Mouse (Mus musculus) midbrain, postnatal 0 days (tissue): ENCODE results near the gene Zfp273. TPM values are rescaled to one million over a fixed set of nuclear protein-coding genes. Genes with fewer than 3 reads are reported as not detected.

Experiments used
- ATAC-seq: fragments of 200-750 bp; cut with Nextera tagmentation; 2 replicates; pipeline ENCODE4 v1.8.0; 2017; ENCODE audit warnings: moderate number of reproducible peaks, mild to moderate bottlenecking, moderate TSS enrichment, moderate library complexity; ENCODE audit not compliant: low FRiP score
- DNase-seq: peaks from one replicate; pipeline ENCODE4 v3.0.0-alpha.2; 2015; ENCODE audit warnings: low spot score
- H3K27ac ChIP-seq: fragments of 300-500 bp; sonication (generic); 2 replicates; pipeline ENCODE4 v1.5.1; 2014; ENCODE audit warnings: low read depth, mild to moderate bottlenecking, low read length, mixed read lengths
- H3K27me3 ChIP-seq: fragments of 300-500 bp; sonication (generic); 2 replicates; pipeline ENCODE4 v1.6.1; 2014; ENCODE audit warnings: low read length, control low read depth, mixed read lengths; ENCODE audit not compliant: insufficient read depth
- H3K36me3 ChIP-seq: fragments of 300-500 bp; sonication (generic); 2 replicates; pipeline ENCODE4 v1.6.1; 2014; ENCODE audit warnings: low read length, control low read depth, mixed read lengths; ENCODE audit not compliant: insufficient read depth
- H3K4me1 ChIP-seq: fragments of 300-500 bp; sonication (generic); 2 replicates; pipeline ENCODE4 v1.6.1; 2014; ENCODE audit warnings: mild to moderate bottlenecking, control low read depth, antibody characterized with exemption, low read length, mixed read lengths; ENCODE audit not compliant: insufficient read depth
- H3K4me2 ChIP-seq: fragments of 300-500 bp; sonication (generic); 2 replicates; pipeline ENCODE4 v1.6.1; 2014; ENCODE audit warnings: low read depth, mild to moderate bottlenecking, low read length, mixed read lengths; ENCODE audit not compliant: poor library complexity, severe bottlenecking
- H3K4me3 ChIP-seq: fragments of 300-500 bp; sonication (generic); 2 replicates; pipeline ENCODE4 v1.5.1; 2014; ENCODE audit warnings: low read depth, mild to moderate bottlenecking, low read length, moderate library complexity
- H3K9ac ChIP-seq: fragments of 300-500 bp; sonication (generic); replicated peaks from 2 replicates; pipeline ENCODE4 v1.6.1; 2014; ENCODE audit warnings: mild to moderate bottlenecking, low read length, moderate library complexity, mixed read lengths; ENCODE audit not compliant: poor library complexity, severe bottlenecking
- H3K9me3 ChIP-seq: fragments of 300-500 bp; sonication (generic); 2 replicates; pipeline ENCODE4 v1.6.1; 2016; ENCODE audit warnings: low read length, control low read depth
- CTCF ChIP-seq: IDR thresholded peaks from 2 replicates; pipeline ENCODE4 v1.5.1; 2016; ENCODE audit warnings: antibody characterized with exemption, mild to moderate bottlenecking
- WGBS: fragments of 180-500 bp; shearing (Covaris S2); extraction: QIAGEN DNeasy Blood & Tissue Kit; methylation state at CpG from one replicate; pipeline ENCODE4 v1.1.7; 2014; 5-methylcytosine and 5-hydroxymethylcytosine counted together
- polyA plus RNA-seq: library from polyadenylated mRNA; unstranded; fragments of >200 nt; fragmentation: Nextera tagmentation; extraction: Ambion mirVana; gene quantifications from 2 replicates; pipeline ENCODE4 v1.2.1, GENCODE M21; 2015
- total RNA-seq: library from RNA; depleted of rRNA; stranded (reverse); fragments of >200 nt; gene quantifications from 2 replicates; pipeline ENCODE4 v1.2.3, GENCODE M21; 2014

Gene Zfp273
- total and polyA plus RNA-seq, 2 experiments from 2014 or later = 8.9 to 9.5 TPM

DNA sequence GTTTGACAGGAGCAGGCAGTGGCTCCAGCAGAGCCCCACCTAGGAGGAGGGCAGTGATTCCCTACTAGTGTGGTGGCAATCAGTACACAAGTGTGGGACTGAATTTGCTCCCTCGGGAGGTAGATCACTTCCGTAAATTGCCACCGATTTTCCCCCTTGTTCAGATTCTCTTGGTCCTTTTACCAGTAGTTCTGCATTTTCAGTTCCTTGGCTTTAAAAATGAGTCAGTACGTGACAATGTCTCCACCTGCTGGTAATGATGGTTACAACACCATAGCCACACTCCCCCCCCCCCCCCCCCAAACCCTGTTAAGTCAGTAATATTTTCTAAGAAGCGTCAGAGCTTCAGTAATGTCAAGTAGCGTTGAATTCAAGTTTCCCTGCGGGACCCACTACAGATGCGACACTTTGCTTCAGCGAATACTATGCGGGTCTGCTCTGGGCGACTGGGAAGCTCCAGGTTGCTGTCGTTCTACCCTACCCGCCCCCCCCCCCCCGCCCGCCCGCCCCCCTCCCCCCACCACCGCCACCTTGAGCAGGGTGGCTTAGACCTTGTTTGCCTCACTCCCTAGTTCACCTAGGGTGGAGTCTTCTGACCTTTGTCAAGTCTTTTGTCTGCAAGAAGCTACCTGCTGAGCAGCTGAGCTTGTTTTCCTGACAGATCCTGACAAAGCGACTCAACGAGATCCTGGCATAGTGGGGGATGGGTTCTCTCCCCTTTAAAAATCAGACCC is 30.7 kb downstream of the Zfp273 start:
- Histone ChIP-seq H3K27me3 (no peaks in the 10 kb centered on the region), H3K4me1 (no peaks in the 10 kb centered on the region), H3K9ac (peak overlapping the region; percentile 61), H3K4me2 (peak overlapping the region; percentile 60), H3K9me3 (no peaks in the 10 kb centered on the region), H3K4me3 (peak overlapping the region; percentile 42), H3K27ac (peak overlapping the region; percentile 66), H3K36me3 (no peaks in the 10 kb centered on the region)
- peak; percentile 81 for TF ChIP-seq CTCF
- peak; percentile 86 for ATAC-seq
- peak; percentile 77 for DNase-seq
- WGBS = 1% methylated on average over 14 of the region's 19 CpGs

DNA sequence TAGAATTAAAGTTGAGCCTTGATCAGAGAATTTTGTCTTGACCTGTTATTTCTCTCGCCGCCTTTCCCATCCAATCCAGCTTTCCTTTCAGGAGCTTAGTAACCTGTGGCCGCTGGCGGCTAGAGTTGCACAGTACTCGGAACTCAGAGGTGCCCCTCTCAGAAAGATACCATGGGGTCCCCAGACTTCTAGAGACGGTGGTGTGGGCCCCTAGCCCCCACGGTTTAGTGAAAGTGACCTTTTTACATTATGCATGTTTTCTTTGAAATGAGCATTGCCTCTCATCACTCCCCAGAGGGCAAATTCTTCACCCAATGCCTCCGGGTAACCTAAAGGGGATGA is 31.3 kb downstream of the Zfp273 start:
- 13% methylated on average over 8 of the region's 8 CpGs for WGBS
- no peak for TF ChIP-seq CTCF
- no peaks in the 10 kb centered on the region for H3K9me3 ChIP-seq
- H3K4me3 ChIP-seq = peak overlapping the region; percentile 42
- ATAC-seq (peak; percentile 65; the same call in 1 of the 2 replicates), DNase-seq (peak; percentile 26)
- H3K27me3 ChIP-seq = no peaks in the 10 kb centered on the region
- H3K27ac ChIP-seq = no peak overlapping the region
- peak overlapping the region; percentile 46 for H3K9ac ChIP-seq
- H3K4me2 ChIP-seq = peak overlapping the region; percentile 60
- no peaks in the 10 kb centered on the region for H3K4me1 ChIP-seq
- no peaks in the 10 kb centered on the region for H3K36me3 ChIP-seq

GRCm38 (mm10) chr13:67850361-67850760 is 36.8 kb downstream of the Zfp273 start:
- Histone ChIP-seq H3K36me3 (no peaks in the 10 kb centered on the region), H3K4me3 (no peak overlapping the region), H3K27ac (no peak overlapping the region), H3K4me1 (no peaks in the 10 kb centered on the region), H3K27me3 (no peaks in the 10 kb centered on the region), H3K9ac (no peak overlapping the region), H3K9me3 (no peaks in the 10 kb centered on the region), H3K4me2 (no peak overlapping the region)
- WGBS = 85% methylated on average over 3 of the region's 3 CpGs
- ATAC-seq = no peak
- TF ChIP-seq CTCF = no peak
- DNase-seq = no peak

DNA sequence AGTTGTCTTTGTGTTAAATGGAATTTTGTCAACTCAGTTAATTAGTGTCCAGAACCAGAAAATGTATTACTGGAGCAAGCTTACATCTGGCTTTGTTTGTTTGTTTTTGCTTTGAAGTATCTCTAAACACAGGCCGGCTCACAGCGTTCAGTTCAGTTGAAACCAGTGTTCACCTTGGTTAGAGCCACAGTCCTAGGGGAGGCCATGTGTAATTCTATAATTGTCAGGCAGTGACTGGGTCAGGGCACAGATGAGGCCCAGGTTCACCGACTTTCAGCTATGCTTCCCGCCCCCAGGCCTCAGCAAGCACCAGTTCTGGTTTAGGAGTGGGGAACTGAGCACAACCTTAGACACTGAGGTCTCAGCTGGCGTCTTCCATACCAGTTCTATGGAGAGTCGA is 39.6 kb downstream of the Zfp273 start:
- ATAC-seq = no peak
- H3K4me1 ChIP-seq = no peaks in the 10 kb centered on the region
- DNase-seq = no peak
- H3K27ac ChIP-seq = no peak overlapping the region
- H3K9ac ChIP-seq = no peak overlapping the region
- TF ChIP-seq CTCF = no peak
- H3K36me3 ChIP-seq = no peaks in the 10 kb centered on the region
- H3K27me3 ChIP-seq = no peaks in the 10 kb centered on the region
- no peaks in the 10 kb centered on the region for H3K9me3 ChIP-seq
- no peak overlapping the region for H3K4me3 ChIP-seq
- 85% methylated on average over 6 of the region's 6 CpGs for WGBS
- H3K4me2 ChIP-seq = no peak overlapping the region

DNA sequence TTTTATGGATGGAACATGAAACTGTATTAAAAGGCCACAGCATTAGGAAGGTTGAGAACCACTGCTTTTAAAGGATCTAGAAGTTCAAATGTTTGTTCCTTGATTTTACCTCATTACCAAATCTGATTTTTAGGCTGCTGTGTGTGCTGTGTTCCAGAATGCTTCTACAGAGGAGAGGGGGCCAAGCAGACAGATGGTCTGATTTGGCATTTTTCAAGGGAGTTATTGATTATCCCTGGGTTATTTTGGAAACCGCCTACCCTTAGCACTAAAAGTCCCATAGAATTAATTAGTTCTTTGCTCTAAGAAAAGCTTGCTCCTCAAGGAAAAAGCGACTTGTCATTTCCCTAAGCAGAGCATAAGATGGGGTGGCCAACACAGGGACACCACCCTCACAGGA is 40.4 kb downstream of the Zfp273 start:
- H3K9ac ChIP-seq = no peak overlapping the region
- no peak overlapping the region for H3K4me2 ChIP-seq
- ATAC-seq (no peak), DNase-seq (no peak)
- no peak overlapping the region for H3K27ac ChIP-seq
- H3K4me1 ChIP-seq = no peaks in the 10 kb centered on the region
- H3K27me3 ChIP-seq = no peaks in the 10 kb centered on the region
- no peaks in the 10 kb centered on the region for H3K36me3 ChIP-seq
- 84% methylated on average over 2 of the region's 2 CpGs for WGBS
- no peak overlapping the region for H3K4me3 ChIP-seq
- H3K9me3 ChIP-seq = no peaks in the 10 kb centered on the region
- TF ChIP-seq CTCF = no peak

GRCm38 (mm10) chr13:67857317-67857716 is 43.8 kb downstream of the Zfp273 start:
- Histone ChIP-seq H3K9ac (no peak overlapping the region), H3K4me2 (no peak overlapping the region), H3K27me3 (no peaks in the 10 kb centered on the region), H3K9me3 (no peaks in the 10 kb centered on the region), H3K27ac (no peak overlapping the region), H3K4me3 (no peak overlapping the region), H3K4me1 (no peaks in the 10 kb centered on the region), H3K36me3 (no peaks in the 10 kb centered on the region)
- ATAC-seq (no peak), DNase-seq (no peak)
- no peak for TF ChIP-seq CTCF
- WGBS = 9% methylated on average over 1 of the region's 1 CpGs
